Mouse (Mus musculus) ES-Bruce4 (cell line): Measurements from ENCODE around the gene Rnf220.

Experiments
- CTCF ChIP-seq: IDR thresholded peaks from one replicate; pipeline ENCODE4 v1.8.1; 2011; ENCODE audit warnings: low read depth, low read length
- EP300 ChIP-seq: IDR thresholded peaks from 2 replicates; pipeline ENCODE4 v1.6.1; 2011; ENCODE audit warnings: low read depth, low read length; ENCODE audit not compliant: insufficient read depth
- POLR2A ChIP-seq: IDR thresholded peaks from one replicate; pipeline ENCODE4 v1.8.1; 2011; ENCODE audit warnings: low read length; ENCODE audit not compliant: insufficient read depth

- no peak for TF ChIP-seq POLR2A
- no peak for TF ChIP-seq CTCF
- no peak for TF ChIP-seq EP300
Observed at GRCm38 (mm10) chr4:117539329-117539980, 42.6 kb upstream of the Rnf220 start.
